In genomic region chr1:58663365-58663764, GRCm38 (mm10) we compare ENCODE assay signal across 5 mouse cellular contexts.
DNase-seq lines count a peak whose midpoint lies in the region; ATAC-seq lines count a peak whose summit lies in the region.

No protein-coding gene starts in this region.

- DNase-seq in 3134 (ENCODE audit: extremely low read depth, insufficient read length, low spot score) (peak; percentile 19), 416B (ENCODE audit: low read depth) (peak; percentile 41), NIH3T3 (ENCODE audit: low read depth) (peak; percentile 55)
- DNase-seq in brain, adult 2 months (ENCODE audit: low read depth, low spot score), result peak; percentile 17

- peak; percentile 73 for ATAC-seq in frontal cortex, adult (ENCODE audit: low TSS enrichment)

Comparison
In these comparisons a context has a peak if more than half of its experiments do, and no peak if none do; other contexts are left out.
1. Peak in every context shown above with its lines: DNase-seq and ATAC-seq.